In genomic region chr2:131541686-131542085, GRCm38 (mm10) we compare ENCODE assay signal across 17 mouse cellular contexts. TPM values are rescaled to one million over a fixed set of nuclear protein-coding genes. Genes with fewer than 3 reads are reported as not detected.
DNase-seq lines count a peak whose midpoint lies in the region; ATAC-seq lines count a peak whose summit lies in the region.
"Had no signal": no experiment of that assay in that cellular context is flagged by ENCODE, and none has a peak within 500 bp of the region (broad histone marks: within the 10 kb centered on the region; RNA-seq: fewer than 3 reads in every experiment).

No protein-coding gene starts in this region.

- intact Hi-C loops in left cerebral cortex, postnatal 4 days (cut with DNase I) = loop anchor here (10.0 kb wide), 1 partner anchor 403 kb away; no protein-coding TSS in a partner anchor

- ATAC-seq in cerebellum, adult (ENCODE audit: insufficient number of reproducible peaks, low FRiP score, low TSS enrichment) = peak; percentile 84
- ATAC-seq: intestine, postnatal 0 days; Patski had no signal

- no peak for DNase-seq in cerebellum, postnatal 4 days (ENCODE audit: low spot score in 2 of 2)
- peak; percentile 64 for DNase-seq in left cerebral cortex, postnatal 4 days
- no peak for DNase-seq in left cerebral cortex, adult 18-20 months (ENCODE audit: low spot score in 2 of 2)
- peak; percentile 68 for DNase-seq in cerebellum, adult 11-12 months
- DNase-seq in cerebellum, postnatal 36 days = peak; percentile 45 to 50
- DNase-seq in kidney, adult 11 months = no peak
- no peak for DNase-seq in ovary, adult 18-20 months (ENCODE audit: low spot score)
- DNase-seq: gastrocnemius, postnatal 25 days; heart, postnatal 4 days; kidney, postnatal 14 days; lung, postnatal 14 days; right cerebral cortex, postnatal 14 days; thymus, postnatal 36 days had no signal

RNA-seq across cellular contexts. Expression of gene Adra1d, which starts 20.4 kb away (rescaled TPM):
- 1 to 10 TPM; 2.6 to 4.5 TPM for total RNA-seq in left cerebral cortex, postnatal 4 days (2021)
- 10 to 100 TPM; 54.2 to 58.7 TPM for total RNA-seq in left cerebral cortex, adult 18-20 months (2021)
- total RNA-seq: neutrophil, adult 5-6 weeks had no signal

RNA-seq across cellular contexts. Expression of gene Smox, which starts 50.4 kb away (rescaled TPM):
- total RNA-seq in left cerebral cortex, postnatal 4 days (2021) = 10 to 100 TPM; 48.4 to 52.8 TPM
- 10 to 100 TPM; 64.5 to 69.9 TPM for total RNA-seq in left cerebral cortex, adult 18-20 months (2021)

Comparison
In these comparisons a context has a peak if more than half of its experiments do, and no peak if none do; other contexts are left out.
1. DNase-seq: peak in left cerebral cortex, postnatal 4 days (single experiment), cerebellum, adult 11-12 months (single experiment) and cerebellum, postnatal 36 days (2 of 2); none in cerebellum, postnatal 4 days (0 of 2), left cerebral cortex, adult 18-20 months (0 of 2), kidney, adult 11 months (single experiment) and ovary, adult 18-20 months (single experiment).
2. RNA of gene Adra1d, which starts 20.4 kb away (total RNA-seq): 54.2 to 58.7 TPM in left cerebral cortex, adult 18-20 months; 2.6 to 4.5 TPM in left cerebral cortex, postnatal 4 days; every median in the first group is over 4 times any median in the second.